Mouse (Mus musculus) MEL (cell line): ENCODE results near the gene Akt1s1. TPM values are rescaled to one million over a fixed set of nuclear protein-coding genes. Genes with fewer than 3 reads are reported as not detected.

Experiments used
- DNase-seq: peaks from one replicate; pipeline ENCODE4 v3.0.0; 2011; ENCODE audit warnings: low read depth, low spot score
- H3K27ac ChIP-seq: 2 replicates; pipeline ENCODE4 v1.5.1; 2012; ENCODE audit warnings: low read depth, mild to moderate bottlenecking, control low read depth, low read length, moderate library complexity; ENCODE audit not compliant: control insufficient read depth
- H3K27me3 ChIP-seq, 2 experiments: fragments of 150-350 bp in 1 of 2; sonication (generic) in 1 of 2; 2 replicates each; pipeline ENCODE4 v1.6.1; 2012; ENCODE audit warnings: low read length in 2 of 2, mild to moderate bottlenecking in 2 of 2, improper control_type of control experiment in 1 of 2, moderate library complexity in 1 of 2; ENCODE audit not compliant: insufficient read depth in 2 of 2, control insufficient read depth in 1 of 2
- H3K36me3 ChIP-seq, 2 experiments: 2 replicates each; pipeline ENCODE4 v1.6.1; 2012 to 2014; ENCODE audit warnings: low read length in 2 of 2, improper control_type of control experiment in 1 of 2, inconsistent platforms in 1 of 2, mild to moderate bottlenecking in 1 of 2; ENCODE audit not compliant: insufficient read depth in 2 of 2, control insufficient read depth in 1 of 2
- H3K4me1 ChIP-seq, 2 experiments: fragments of 150-350 bp in 1 of 2; sonication (generic) in 1 of 2; 2 replicates each; pipeline ENCODE4 v1.6.1; 2012; ENCODE audit warnings: low read length in 2 of 2, improper control_type of control experiment in 1 of 2, mild to moderate bottlenecking in 1 of 2; ENCODE audit not compliant: insufficient read depth in 2 of 2, control insufficient read depth in 1 of 2
- H3K4me3 ChIP-seq, 2 experiments: fragments of 150-350 bp in 1 of 2; sonication (generic) in 1 of 2; 2 replicates each; pipeline ENCODE4 v1.5.1; 2012; ENCODE audit warnings: low read depth in 2 of 2, low read length in 2 of 2, mild to moderate bottlenecking in 2 of 2, moderate library complexity in 2 of 2, control low read depth in 1 of 2, improper control_type of control experiment in 1 of 2; ENCODE audit not compliant: control insufficient read depth in 1 of 2, insufficient read depth in 1 of 2
- H3K79me2 ChIP-seq: 2 replicates; pipeline ENCODE4 v1.6.1; 2012; ENCODE audit warnings: mild to moderate bottlenecking, low read length, moderate library complexity; ENCODE audit not compliant: control insufficient read depth, poor library complexity, insufficient read depth
- H3K9ac ChIP-seq: 2 replicates; pipeline ENCODE4 v1.6.1; 2012; ENCODE audit warnings: low read depth, mild to moderate bottlenecking, control low read depth, low read length, moderate library complexity; ENCODE audit not compliant: control insufficient read depth, poor library complexity, severe bottlenecking
- H3K9me3 ChIP-seq: fragments of 150-350 bp; sonication (generic); replicated peaks from 2 replicates; pipeline ENCODE4 v1.6.1; 2012; ENCODE audit warnings: mild to moderate bottlenecking, low read length, improper control_type of control experiment, moderate library complexity; ENCODE audit not compliant: insufficient read depth
- CHD2 ChIP-seq: IDR thresholded peaks from 2 replicates; pipeline ENCODE4 v1.6.1; 2011; ENCODE audit warnings: low read length, improper control_type of control experiment
- CTCF ChIP-seq, 3 experiments: IDR thresholded peaks in 2 of 3; conservative IDR thresholded peaks in 1 of 3; 2 replicates each; pipeline ENCODE4 v1.5.1; 2011 to 2012; ENCODE audit warnings: low read length in 3 of 3, low read depth in 2 of 3, mild to moderate bottlenecking in 2 of 3, improper control_type of control experiment in 1 of 3, inconsistent platforms in 1 of 3, mixed read lengths in 1 of 3, moderate library complexity in 1 of 3; ENCODE audit not compliant: control insufficient read depth in 1 of 3, insufficient read depth in 1 of 3, poor library complexity in 1 of 3, severe bottlenecking in 1 of 3
- ETS1 ChIP-seq: IDR thresholded peaks from 2 replicates; pipeline ENCODE4 v1.6.1; 2012; ENCODE audit warnings: low read depth, mild to moderate bottlenecking, inconsistent platforms, low read length, improper control_type of control experiment, moderate library complexity
- GABPA ChIP-seq: IDR thresholded peaks from 2 replicates; pipeline ENCODE4 v1.6.1; 2012; ENCODE audit warnings: low read depth, mild to moderate bottlenecking, inconsistent platforms, low read length, improper control_type of control experiment, moderate library complexity
- JUND ChIP-seq: IDR thresholded peaks from 2 replicates; pipeline ENCODE4 v1.6.1; 2011; ENCODE audit warnings: low read depth, mild to moderate bottlenecking, improper control_type of control experiment, low read length
- KAT2A ChIP-seq: conservative IDR thresholded peaks from 2 replicates; pipeline ENCODE4 v1.6.1; 2012; ENCODE audit warnings: low read depth, low read length, improper control_type of control experiment, inconsistent platforms
- MAZ ChIP-seq: IDR thresholded peaks from 2 replicates; pipeline ENCODE4 v1.6.1; 2012; ENCODE audit warnings: low read depth, mild to moderate bottlenecking, inconsistent platforms, low read length, improper control_type of control experiment
- MEF2A ChIP-seq: IDR thresholded peaks from 2 replicates; pipeline ENCODE4 v1.6.1; 2014; ENCODE audit warnings: low read depth, mild to moderate bottlenecking, inconsistent platforms, low read length, improper control_type of control experiment; ENCODE audit not compliant: poor library complexity, insufficient replicate concordance, severe bottlenecking; ENCODE audit errors: extremely low read depth
- MXI1 ChIP-seq: IDR thresholded peaks from 2 replicates; pipeline ENCODE4 v1.6.1; 2011; ENCODE audit warnings: mild to moderate bottlenecking, low read depth, low read length, improper control_type of control experiment
- MYB ChIP-seq: IDR thresholded peaks from 2 replicates; pipeline ENCODE4 v1.6.1; 2011; ENCODE audit warnings: mild to moderate bottlenecking, low read depth, low read length, improper control_type of control experiment
- NELFE ChIP-seq: IDR thresholded peaks from 2 replicates; pipeline ENCODE4 v1.6.1; 2011; ENCODE audit warnings: low read depth, low read length, improper control_type of control experiment
- POLR2A ChIP-seq, 2 experiments: IDR thresholded peaks; 2 replicates each; pipeline ENCODE4 v1.6.1; 2011 to 2012; ENCODE audit warnings: low read length in 2 of 2, mild to moderate bottlenecking in 2 of 2, control low read depth in 1 of 2, improper control_type of control experiment in 1 of 2, low read depth in 1 of 2, moderate library complexity in 1 of 2; ENCODE audit not compliant: control insufficient read depth in 1 of 2, insufficient read depth in 1 of 2, poor library complexity in 1 of 2
- POLR2AphosphoS2 ChIP-seq: IDR thresholded peaks from 2 replicates; pipeline ENCODE4 v1.6.1; 2011; ENCODE audit warnings: low read length, improper control_type of control experiment
- RCOR1 ChIP-seq: IDR thresholded peaks from 2 replicates; pipeline ENCODE4 v1.6.1; 2012; ENCODE audit warnings: low read depth, mild to moderate bottlenecking, inconsistent platforms, low read length, improper control_type of control experiment
- SIN3A ChIP-seq: IDR thresholded peaks from 2 replicates; pipeline ENCODE4 v1.6.1; 2012; ENCODE audit warnings: low read length, improper control_type of control experiment, inconsistent platforms
- SMC3 ChIP-seq: IDR thresholded peaks from 2 replicates; pipeline ENCODE4 v1.6.1; 2011; ENCODE audit warnings: low read depth, low read length, improper control_type of control experiment
- TAL1 ChIP-seq: IDR thresholded peaks from 2 replicates; pipeline ENCODE4 v1.6.1; 2012; ENCODE audit warnings: mild to moderate bottlenecking, inconsistent platforms, low read length, moderate library complexity, mixed read lengths
- TBP ChIP-seq: IDR thresholded peaks from 2 replicates; pipeline ENCODE4 v1.8.0; 2011; ENCODE audit warnings: low read depth, low read length, improper control_type of control experiment
- TCF12 ChIP-seq: IDR thresholded peaks from 2 replicates; pipeline ENCODE4 v1.6.1; 2014; ENCODE audit warnings: low read depth, mild to moderate bottlenecking, inconsistent platforms, low read length, improper control_type of control experiment, moderate library complexity
- UBTF ChIP-seq: IDR thresholded peaks from 2 replicates; pipeline ENCODE4 v1.6.1; 2012; ENCODE audit warnings: low read depth, mild to moderate bottlenecking, inconsistent platforms, low read length, improper control_type of control experiment, moderate library complexity, borderline replicate concordance; ENCODE audit not compliant: insufficient read depth
- USF1 ChIP-seq: IDR thresholded peaks from 2 replicates; pipeline ENCODE4 v1.6.1; 2014; ENCODE audit warnings: low read depth, mild to moderate bottlenecking, inconsistent platforms, low read length, improper control_type of control experiment, moderate library complexity
- USF2 ChIP-seq, 2 experiments: IDR thresholded peaks; 2 replicates each; pipeline ENCODE4 v1.6.1; 2011 to 2012; ENCODE audit warnings: improper control_type of control experiment in 2 of 2, low read length in 2 of 2, borderline replicate concordance in 1 of 2, inconsistent platforms in 1 of 2, low read depth in 1 of 2, mild to moderate bottlenecking in 1 of 2; ENCODE audit not compliant: insufficient read depth in 1 of 2
- ZC3H11A ChIP-seq: IDR thresholded peaks from 2 replicates; pipeline ENCODE4 v1.6.1; 2012; ENCODE audit warnings: low read depth, mild to moderate bottlenecking, inconsistent platforms, low read length, improper control_type of control experiment
- ZMIZ1 ChIP-seq: IDR thresholded peaks from 2 replicates; pipeline ENCODE4 v1.6.1; 2012; ENCODE audit warnings: low read depth, mild to moderate bottlenecking, inconsistent platforms, low read length, improper control_type of control experiment, moderate library complexity
- ZNF384 ChIP-seq: IDR thresholded peaks from 2 replicates; pipeline ENCODE4 v1.6.1; 2012; ENCODE audit warnings: low read depth, mild to moderate bottlenecking, inconsistent platforms, low read length, improper control_type of control experiment
- polyA plus RNA-seq, 2 experiments: library from polyadenylated mRNA; stranded (reverse) in 1 of 2; unstranded in 1 of 2; fragments of >175 nt in 1 of 2; fragments of >200 nt in 1 of 2; gene quantifications; 2 replicates each; pipeline versions ENCODE4 v1.2.1 to v1.2.4; 2012; ENCODE audit warnings: low replicate concordance in 2 of 2, low read depth in 1 of 2; ENCODE audit not compliant: insufficient read length in 2 of 2, insufficient read depth in 1 of 2, missing spikeins in 1 of 2
- total RNA-seq: library from RNA; depleted of rRNA; stranded (reverse); fragments of 300-350 nt; gene quantifications from 2 replicates; pipeline ENCODE4 v1.2.3, GENCODE M21; 2012

Gene Akt1s1
- total and polyA plus RNA-seq, 3 experiments, result 37.3 to 71.8 TPM; not detected in 1

DNA sequence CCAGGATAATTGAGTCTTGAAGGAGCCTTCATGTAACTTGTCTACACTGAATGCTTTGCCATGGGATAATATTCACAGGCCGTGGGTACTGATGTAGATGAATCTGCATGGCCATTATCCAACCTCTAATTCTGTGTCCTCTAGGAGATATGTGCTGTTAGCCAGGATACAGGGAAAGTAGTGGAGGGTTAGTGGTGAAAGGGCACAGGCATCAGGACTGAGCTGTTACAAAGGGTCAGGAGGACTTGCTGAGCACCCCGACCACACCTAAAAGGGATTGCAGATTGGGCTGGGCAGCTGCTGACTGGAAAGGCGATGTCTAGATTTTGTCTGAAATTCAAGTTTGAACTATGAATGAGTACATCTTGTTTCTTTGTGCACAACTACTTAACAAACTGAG is 28.3 kb upstream of the Akt1s1 start:
- TF ChIP-seq POLR2A (IDR thresholded peaks at IDR 0.05; ENCODE audit: control insufficient read depth in 1 of 2, insufficient read depth in 1 of 2, low read depth in 1 of 2, low read length in 2 of 2, poor library complexity in 1 of 2) (no peak), CHD2 (no peak), MYB (no peak), ZMIZ1 (no peak), GABPA (no peak), USF2 (IDR thresholded peaks at IDR 0.05; ENCODE audit: borderline replicate concordance in 1 of 2, insufficient read depth in 1 of 2, low read depth in 1 of 2, low read length in 2 of 2) (no peak), SIN3A (no peak), MAZ (no peak), TBP (no peak), TCF12 (no peak), KAT2A (no peak), TAL1 (no peak), ZC3H11A (no peak), ZNF384 (no peak), NELFE (no peak), CTCF (IDR thresholded peaks at IDR 0.05 in 2 of 3, conservative IDR thresholded peaks at IDR 0.05 in 1 of 3; ENCODE audit: control insufficient read depth in 1 of 3, insufficient read depth in 1 of 3, low read depth in 2 of 3, low read length in 3 of 3, poor library complexity in 1 of 3, severe bottlenecking in 1 of 3) (no peak)
- peaks cover 92% of the 10 kb centered on the region for H3K79me2 ChIP-seq
- peaks cover 39 to 51% of the 10 kb centered on the region in 2 experiments for H3K4me1 ChIP-seq
- peaks cover 19 to 57% of the 10 kb centered on the region in 2 experiments for H3K36me3 ChIP-seq
- DNase-seq, result no peak
- no peak overlapping the region for H3K27ac ChIP-seq
- H3K4me3 ChIP-seq, result no peak overlapping the region
- H3K9me3 ChIP-seq, result no peaks in the 10 kb centered on the region
- H3K27me3 ChIP-seq, result no peaks in the 10 kb centered on the region
- H3K9ac ChIP-seq, result peak overlapping the region; percentile 97

DNA sequence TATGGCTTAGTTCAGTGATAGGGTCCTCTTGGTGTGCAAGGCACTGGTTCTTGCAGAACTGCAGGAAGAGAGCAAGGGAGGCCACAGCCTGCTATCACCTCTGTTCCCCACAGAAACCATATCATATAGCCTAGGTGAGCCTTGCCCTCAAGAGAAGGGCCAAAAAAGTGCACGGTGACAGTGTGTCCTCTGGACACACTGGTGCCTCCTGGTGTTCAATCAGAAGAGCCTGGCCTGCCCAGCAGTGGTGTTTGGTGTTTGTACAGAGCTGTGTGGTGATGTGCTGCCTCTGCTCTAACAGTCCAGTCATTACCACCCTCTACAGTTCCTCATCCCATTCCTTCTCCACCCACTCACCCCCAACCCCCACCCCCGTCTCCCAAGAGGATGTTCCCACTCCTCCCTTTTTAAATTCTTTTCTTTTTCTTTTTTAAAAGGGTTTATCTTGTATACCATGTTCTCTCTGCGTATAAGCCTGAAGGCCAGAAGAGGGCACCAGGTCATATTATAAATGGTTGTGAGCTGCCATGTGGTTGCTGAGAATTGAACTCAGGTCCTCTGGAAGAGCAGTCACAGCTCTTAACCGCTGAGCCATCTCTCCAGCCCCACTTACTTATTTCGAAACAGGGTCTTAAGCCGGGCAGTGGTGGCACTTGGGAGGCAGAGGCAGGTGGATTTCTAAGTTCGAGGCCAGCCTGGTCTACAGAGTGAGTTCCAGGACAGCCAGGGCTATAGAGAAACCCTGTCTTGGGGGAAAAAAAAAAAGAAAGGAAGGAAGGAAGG is 26.9 kb upstream of the Akt1s1 start:
- no peaks in the 10 kb centered on the region for H3K9me3 ChIP-seq
- TF ChIP-seq SMC3, result no peak
- peak in 1 of 3 experiments; percentile 35; a peak in 2 of 6 replicates for TF ChIP-seq CTCF (IDR thresholded peaks at IDR 0.05 in 2 of 3, conservative IDR thresholded peaks at IDR 0.05 in 1 of 3; ENCODE audit: control insufficient read depth in 1 of 3, insufficient read depth in 1 of 3, low read depth in 2 of 3, low read length in 3 of 3, poor library complexity in 1 of 3, severe bottlenecking in 1 of 3)
- no peak for TF ChIP-seq MEF2A
- no peak for TF ChIP-seq JUND
- no peak for TF ChIP-seq POLR2AphosphoS2
- TF ChIP-seq USF1, result no peak
- TF ChIP-seq MXI1, result no peak; the same call in 1 of the 2 replicates
- TF ChIP-seq ETS1, result 0 out of 2 replicates have a peak, but pooled peaks have one; percentile 2
- no peak for TF ChIP-seq UBTF
- TF ChIP-seq RCOR1, result no peak
- TF ChIP-seq, all 39 proteins: peak for 2
- Histone ChIP-seq H3K27ac (no peak overlapping the region), H3K79me2 (peaks cover 98% of the 10 kb centered on the region), H3K9ac (no peak overlapping the region; the same call in 1 of the 2 replicates), H3K4me3 (no peak overlapping the region), H3K27me3 (no peaks in the 10 kb centered on the region), H3K36me3 (peaks cover 30 to 57% of the 10 kb centered on the region in 2 experiments), H3K4me1 (peaks cover 39 to 51% of the 10 kb centered on the region in 2 experiments)
- DNase-seq, result peak; percentile 39
